Mouse (Mus musculus) A20 (cell line): ENCODE measurements at regions not wholly inside any gene's neighbourhood (a gene's known extent, or its start where the extent isn't known, plus 50 kb on each side); places are given as distances from the start of the nearest gene placed in this dataset.

ENCODE experiments used
- DNase-seq: peaks from one replicate; pipeline ENCODE4 v3.0.0-alpha.2; 2011; ENCODE audit warnings: low read depth, low spot score

DNA sequence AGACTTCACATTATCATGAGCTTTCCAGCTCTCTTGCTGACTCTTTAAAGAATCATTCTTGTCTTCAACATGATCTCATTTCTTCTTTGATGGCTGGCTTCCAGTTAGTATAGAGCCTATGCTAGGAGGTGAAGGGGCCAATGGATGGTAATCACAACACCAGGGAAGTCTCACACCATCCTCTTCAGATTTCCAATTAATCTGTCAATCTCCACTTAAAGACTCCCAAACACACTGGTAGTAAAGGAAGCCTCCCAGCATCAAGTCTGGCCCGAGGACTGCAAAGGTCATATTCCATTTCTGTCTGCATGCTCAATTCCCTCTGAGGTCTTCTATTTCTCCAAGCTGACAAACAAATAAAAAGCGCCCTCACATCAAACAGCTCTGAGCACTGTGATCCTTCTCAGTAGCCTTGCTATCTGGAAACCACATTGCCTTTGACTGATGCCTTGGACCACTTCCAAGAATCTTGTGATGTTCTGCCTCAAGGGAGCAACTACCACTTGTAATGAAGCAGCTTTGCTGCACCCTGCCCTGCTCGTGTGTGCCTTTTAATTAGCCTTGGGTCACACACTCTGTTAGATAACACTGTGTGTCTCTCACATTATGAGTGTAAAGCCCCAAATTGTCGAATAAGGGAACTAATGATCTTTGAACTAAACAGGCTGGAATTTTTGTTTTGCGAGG is 629.0 kb upstream of the Cdh10 start:
- DNase-seq, result no peak

DNA sequence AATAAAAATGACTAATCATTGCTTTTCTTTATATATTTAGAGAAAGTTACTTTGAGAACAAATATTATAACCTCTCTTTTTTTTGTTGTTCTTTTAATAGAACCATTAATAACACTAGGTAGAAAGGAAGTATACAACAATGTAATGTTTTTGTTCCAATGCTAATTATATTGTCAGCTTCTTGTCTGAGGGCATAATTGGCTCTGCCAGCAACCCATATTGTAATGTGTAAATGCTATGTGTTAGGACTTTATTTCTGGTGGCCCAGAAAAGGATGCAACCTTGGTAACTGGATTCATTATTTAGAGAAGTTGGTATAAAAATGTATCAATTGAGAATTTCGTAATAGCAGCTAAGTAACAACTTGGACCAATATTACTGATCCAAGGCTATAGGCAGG is 628.3 kb upstream of the Cdh10 start:
- no peak for DNase-seq

- DNase-seq, result no peak
Observed at GRCm38 (mm10) chr15:18211102-18211501, 607.6 kb upstream of the Cdh10 start.

DNA sequence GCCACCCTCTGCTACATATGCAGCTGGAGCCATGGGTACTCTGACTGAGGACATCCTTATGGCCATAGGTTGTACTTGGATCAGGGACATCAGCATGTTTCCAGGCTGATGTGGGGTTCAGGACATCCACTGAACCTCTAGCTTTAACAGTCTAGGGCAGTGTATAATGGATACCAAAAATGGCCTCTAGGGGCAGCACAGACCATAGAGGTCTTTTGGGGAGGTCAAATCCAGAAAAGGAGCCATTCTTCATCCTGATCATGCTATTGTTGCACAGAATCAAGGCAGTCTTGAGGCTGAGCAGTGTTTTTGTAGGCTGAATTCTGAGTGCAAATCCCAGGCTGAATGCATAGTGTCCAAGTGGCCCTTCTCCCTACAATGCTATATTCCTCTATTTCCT is 598.8 kb upstream of the Cdh10 start:
- DNase-seq, result peak; percentile 19
